Mouse (Mus musculus) testis, postnatal 10 days (tissue): ENCODE measurements at regions not wholly inside any gene's neighbourhood (a gene's known extent, or its start where the extent isn't known, plus 50 kb on each side); places are given as distances from the start of the nearest gene placed in this dataset.

ENCODE experiments used
- DNase-seq: peaks from one replicate; pipeline ENCODE4 v3.0.0; 2021; ENCODE audit warnings: low spot score

DNA sequence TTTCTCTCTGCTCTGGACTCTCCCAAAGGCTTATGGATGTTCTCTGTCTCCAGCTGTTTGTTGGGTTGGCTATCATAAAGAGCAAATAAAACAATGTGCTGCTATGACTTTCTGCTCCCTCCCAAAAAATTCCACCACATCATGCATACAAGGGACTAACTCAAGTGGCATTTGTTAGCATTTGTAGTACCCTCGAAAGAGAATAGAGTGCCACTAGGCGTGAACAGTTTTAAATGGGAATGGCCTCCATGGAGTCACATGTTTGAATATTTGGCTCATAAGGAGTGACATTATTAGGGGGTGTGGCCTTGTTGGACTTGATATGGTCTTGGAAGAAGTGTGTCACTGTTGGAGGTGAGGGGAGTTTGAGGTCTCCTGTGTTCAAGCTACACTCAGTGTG lies 86.5 kb upstream of the Serbp1 start:
- no peak for DNase-seq

DNA sequence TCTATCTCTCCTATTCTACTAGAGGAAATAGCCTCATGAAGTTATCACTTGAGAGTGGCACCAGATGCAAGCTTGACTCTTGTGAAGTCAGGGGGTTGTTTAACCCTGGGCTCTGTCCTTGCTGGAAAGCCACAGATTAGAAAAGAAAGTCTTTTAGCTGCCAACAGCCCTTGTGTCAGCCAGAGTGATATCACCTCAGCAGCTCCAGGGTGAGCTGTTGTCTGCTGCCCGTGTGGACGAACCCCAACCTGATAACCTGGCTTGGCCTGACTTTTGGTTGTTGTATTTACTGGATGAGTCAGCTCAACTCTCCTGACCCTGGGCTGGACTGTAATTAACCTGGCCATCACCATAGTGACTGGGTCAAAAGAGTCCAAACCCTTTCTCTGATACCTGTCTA lies 88.6 kb upstream of the Serbp1 start:
- no peak for DNase-seq

DNA sequence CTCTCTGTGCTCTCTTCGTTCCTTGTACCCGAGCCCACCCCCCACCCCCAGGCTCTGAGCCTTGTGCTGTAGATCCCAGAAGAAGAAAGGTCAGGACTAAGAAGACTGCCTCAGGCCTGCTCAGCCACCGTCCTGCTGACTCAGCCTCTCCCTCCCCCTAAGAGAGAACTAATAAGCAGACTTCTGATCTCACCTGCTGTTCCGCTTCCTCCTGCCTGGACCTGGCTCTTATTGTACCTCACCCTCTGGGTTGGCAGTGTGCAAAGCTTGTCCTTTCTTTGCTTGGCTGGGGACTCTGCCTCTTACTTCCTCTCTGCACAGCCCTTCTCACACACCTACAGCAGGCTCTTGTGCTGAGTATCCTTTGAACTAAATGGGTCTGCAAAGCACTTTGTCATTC lies 91.3 kb upstream of the Serbp1 start:
- no peak for DNase-seq

DNA sequence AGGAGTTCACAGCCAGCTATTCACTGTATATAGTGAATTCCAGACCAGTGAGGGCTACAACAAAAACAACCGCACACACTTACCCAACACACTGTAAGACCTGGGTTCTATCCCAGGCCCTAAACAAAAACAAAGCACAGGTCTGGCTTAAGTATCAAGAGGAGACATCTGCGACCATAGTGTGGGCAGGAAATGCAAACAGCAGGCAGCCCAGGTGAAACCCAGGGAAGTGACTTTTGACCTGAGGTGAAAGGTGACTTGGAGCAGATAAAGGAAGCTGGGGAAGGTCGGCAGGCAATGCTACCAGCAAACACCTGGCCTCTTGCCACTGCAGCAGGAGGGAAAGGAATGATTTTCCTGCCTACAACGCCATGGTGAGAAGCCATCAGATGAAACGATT lies 92.0 kb upstream of the Serbp1 start:
- DNase-seq, result no peak

DNA sequence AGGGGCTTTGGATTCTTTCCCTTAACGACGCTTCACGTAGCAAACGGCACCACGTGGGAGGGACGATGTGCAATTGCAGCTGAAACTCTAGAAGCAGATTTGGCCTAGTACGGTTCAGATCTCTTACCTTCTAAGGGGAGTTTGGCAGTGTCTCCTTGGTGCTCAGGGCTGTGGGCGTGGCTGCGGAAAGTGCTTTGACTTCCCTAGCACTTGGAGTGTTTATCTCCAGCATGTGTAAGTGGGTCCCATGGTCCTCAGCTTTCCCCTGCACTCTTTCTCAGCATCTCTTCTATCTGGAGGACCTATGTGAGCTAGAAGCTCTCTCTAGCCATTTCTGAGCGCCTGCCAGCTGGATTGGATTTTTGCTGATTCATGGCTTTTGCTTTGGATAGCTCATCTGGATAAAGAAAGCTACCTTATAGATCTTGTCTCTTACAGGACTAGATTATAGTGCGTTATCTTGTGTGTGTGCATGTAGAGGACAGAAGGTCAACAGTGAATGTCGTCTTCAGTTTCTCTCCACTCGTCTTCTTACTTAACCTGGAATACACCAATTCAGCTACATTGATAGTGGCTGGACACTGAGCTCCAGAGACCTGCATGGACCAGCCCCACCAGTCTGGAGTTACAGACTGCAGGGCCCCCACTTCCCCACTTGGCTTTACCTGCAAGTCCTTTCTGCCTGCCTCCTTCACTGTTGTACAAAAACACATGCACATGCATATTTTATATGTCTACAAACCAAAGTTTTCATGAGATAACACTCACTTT lies 92.8 kb upstream of the Serbp1 start:
- no peak for DNase-seq

DNA sequence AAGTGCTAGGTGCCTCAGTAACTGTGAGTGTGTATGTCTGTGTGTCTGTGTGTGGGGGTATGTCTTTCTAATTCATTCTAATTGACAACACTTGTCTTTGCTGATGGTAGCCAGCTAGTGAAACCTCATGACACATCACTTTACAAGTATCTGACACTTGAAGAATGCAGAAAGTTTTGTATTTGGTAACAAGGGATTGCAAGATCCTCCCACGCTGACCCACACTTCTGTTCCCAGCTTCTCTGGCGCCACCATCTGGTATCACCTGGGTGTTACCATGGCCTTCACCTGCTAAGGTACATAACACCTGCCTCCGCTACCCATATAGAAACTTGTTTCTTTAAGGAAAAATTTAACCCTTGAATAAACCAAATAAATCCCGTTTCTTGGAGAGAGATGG lies 95.8 kb upstream of the Serbp1 start:
- DNase-seq, result peak; percentile 82

DNA sequence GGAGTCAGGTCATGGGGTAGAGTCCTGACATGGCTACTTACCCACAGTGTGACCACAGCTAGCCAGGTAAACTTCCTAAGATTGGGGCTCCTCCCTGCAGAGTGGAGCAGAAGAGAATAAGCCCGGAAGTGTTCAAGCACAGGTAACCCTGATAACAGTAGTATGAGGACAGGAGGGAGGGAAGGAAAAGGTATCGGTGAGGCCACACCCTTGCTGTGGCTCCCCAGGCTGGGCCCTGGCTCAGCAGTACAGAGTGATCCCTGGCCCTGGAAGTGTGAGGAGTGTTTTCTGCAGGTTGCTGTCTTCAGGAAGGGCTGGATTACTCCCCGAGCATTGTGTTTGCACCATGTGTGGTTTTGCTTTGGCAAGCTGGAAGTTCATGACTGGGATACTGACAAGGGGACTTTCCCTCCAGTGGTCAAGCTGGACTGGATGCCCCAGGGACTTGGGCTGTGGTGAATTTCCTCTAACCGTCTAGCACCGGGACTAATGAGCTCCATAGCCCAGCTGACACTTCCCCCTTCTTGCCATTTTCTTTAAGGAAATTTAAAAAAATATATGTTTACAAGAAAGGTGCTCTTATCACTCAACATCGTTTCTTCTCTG lies 97.2 kb upstream of the Serbp1 start:
- DNase-seq, result no peak

DNA sequence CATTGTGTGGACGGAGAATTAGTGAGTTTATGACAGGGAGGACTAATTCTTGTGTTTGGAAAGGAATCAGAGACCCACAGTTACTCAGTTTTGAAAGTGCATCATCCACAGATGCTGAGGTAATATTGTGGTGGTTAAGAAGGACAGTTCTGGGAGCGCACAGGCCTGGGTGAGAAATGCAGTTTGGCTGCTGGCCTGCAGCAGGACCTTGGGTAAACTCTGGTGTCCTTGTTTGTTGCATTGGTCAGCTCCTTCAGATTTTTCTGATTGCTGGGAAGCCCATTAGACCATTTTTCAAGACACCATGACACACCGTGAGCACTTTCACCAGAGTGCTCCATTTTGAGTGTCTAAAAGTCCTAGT lies 99.0 kb upstream of the Serbp1 start:
- no peak for DNase-seq

DNA sequence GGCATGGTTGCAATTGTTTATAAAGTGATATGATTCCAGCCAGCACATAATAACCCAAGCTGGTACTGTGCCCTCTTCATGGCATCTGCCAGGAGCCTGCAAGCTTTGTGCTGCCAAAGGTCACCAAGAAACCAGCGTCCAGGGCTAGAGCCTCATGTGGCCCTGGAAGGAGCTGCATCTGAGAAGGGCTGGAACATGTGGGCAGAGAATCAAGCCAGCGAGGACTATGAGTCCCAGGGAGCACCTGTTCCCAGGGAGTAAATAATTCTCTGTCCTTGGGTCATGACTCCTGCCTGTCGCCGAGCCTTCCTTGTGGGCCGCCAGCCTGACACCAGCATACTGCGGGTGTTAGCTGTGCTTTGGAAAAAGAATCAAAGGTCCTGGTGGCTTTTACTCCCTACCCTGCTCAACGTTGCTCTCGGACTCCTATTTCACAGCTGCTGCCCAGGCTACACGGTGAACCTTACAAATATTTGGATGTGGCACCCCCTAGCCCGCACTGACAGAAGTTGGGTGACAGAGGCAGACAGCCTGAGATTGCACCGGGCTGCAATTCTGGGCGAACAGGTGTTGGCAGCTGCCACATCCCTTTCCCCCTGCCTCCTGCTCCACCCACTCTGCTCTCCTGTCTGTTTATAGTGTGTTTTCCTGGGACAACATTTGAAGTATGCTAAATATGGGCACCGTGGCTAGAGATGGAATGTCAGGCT lies 99.5 kb upstream of the Serbp1 start:
- DNase-seq, result no peak

DNA sequence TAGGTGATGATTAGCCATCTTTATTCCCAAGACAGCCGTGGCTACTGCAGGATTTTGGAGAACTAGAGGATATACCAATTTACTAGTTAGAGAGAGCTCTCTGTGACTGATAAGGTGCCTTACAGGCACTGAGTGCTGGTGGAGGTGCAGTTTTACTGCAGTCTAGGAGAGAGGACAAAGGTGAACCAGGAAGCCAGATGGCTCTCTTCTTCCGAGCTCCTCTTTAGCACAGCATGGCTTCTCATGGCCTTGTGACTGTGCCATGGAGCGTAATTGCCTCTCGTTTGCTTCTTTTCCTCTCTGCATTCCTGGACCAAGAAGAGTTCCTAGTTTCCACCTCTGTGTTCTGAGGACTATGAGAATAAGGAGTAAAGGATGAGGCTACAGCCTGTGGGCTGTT lies 100.2 kb upstream of the Gadd45a start:
- no peak for DNase-seq

DNA sequence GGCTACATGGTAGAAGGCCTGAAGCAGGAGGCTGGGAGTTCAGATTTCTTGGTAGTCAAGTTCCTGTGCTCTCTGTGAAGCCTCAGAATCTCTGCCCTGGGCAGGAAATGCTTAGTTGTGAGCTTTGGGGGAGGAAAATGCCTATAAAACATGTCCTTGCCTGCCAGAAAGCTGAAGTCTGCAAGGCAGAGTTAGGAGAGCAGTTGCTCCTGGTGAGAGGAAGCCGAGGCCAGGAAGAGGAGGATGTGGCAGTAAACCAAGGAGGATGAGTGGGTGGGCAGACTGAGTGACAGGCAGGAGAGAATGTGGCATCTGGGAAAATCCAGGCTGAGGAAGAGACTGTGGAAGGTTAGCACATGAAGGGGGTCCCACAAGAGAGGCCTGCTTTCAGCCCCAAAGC lies 97.7 kb upstream of the Gadd45a start:
- no peak for DNase-seq

DNA sequence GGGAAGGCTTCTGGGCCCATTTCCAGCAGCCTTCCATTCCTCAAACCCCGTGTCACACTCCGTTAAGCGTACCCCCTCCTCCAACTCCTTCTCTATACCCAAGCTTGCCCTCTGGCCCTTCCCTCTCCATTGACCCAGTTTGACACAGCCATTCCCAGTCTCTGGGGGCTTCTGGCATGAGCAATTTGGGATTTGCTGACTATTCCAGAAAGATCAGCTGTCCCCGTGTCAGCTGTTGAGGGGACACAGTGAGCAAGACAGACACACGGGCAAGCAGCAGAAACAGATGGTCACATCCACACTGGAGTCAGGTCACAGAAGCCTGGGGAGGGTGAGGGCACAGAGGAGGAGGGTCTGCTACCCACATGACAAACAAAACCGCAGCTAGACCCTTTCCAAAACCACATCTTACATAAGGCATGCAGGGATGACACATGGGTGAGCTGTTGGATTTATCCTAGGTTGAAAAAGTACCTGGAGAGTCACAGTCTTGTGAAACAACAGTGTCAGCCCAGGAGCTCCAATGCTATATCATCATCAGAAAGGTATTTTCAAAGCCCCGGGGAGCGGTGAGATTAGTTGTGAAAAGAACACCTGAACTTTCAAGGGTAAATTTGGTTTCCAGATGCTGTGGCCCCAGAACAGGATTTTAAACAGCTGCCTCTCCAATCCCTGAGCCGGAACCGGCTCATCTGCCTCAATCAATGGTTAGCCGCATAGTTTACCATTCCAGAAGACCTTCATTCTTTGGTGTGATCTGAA lies 93.5 kb upstream of the Gadd45a start:
- no peak for DNase-seq

DNA sequence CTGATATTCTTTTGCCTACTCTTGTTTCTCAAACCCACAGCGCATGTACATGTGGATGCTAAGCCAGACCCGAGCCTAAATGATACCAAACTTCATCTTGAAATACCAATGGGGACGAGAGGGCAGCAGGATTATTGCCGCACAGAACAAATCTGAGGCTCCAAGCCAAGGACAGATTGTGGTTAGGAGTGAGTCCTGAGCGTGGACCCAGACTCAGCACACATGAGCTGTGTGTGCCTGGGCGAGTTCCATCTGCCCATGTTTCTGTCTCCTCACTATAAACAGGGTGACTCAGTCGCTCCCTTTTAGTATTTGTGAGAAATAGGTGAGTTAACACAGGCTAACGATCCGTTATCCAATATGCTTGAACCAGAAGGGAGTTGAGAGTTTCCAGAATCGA lies 92.4 kb upstream of the Gadd45a start:
- DNase-seq, result no peak

DNA sequence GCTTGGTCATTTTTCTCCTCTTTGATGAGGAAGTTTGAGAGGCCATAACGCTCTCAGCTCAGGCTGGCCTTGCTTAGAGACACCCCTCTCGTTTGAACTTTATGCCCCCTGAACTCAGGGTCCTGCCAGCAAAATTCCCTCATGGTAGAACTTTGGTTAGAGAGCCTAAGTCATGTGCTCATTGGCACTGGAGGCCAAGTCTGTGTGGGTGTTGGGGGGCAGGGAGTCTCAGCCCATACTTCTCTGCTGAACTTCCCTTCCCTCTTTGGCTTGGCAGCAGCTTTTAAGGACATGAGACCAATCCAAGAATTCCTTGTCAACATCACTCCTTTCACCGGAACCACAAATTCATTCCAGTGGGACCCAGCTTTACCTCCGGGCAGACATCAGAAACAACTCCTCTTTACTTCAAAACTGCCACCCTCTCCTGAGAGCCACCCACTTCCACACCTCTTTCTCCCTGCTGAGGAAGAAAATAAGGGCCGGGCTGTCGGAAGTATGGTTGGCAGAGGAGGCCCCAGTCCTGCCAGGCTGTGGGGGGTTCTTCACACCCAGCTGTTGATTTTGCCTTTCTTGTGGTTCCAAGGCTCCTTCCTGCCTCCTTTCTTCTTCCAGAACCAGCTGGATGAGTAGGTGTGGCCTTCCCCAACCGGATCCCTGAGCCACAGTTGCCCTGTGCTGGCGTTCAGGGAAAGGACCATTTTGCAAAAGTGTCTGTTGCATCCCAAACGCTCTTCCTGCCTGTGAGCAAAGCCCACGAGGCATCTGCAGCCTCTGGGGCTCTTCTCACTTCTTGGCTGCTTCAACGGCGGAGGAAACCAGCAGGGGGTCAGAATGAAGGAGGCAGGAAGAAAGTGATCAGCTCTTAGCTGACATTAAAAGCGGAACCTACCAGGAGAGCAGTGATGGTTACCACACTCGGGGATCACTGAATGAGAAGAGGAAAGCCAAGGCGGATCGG lies 91.5 kb upstream of the Gadd45a start:
- DNase-seq, result no peak

DNA sequence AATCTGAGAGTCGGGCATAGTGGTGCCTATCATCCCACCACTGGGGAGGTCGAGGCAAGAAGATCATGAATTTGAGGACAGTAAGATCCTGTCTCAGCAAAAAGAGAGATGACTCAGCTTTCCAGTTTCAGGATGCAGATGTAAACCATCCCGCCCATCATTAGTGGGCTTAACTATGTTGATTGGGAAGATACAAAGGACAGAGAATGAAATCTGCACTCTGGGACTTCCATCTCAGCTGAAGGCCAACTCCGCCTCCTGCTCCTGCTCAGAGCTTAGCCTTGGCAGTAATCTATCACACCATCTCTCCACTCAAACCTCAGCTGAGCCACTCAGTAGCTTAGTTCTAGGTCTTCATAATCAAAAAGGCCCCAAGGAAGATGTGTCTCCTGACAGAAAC lies 90.5 kb upstream of the Gadd45a start:
- DNase-seq, result no peak

DNA sequence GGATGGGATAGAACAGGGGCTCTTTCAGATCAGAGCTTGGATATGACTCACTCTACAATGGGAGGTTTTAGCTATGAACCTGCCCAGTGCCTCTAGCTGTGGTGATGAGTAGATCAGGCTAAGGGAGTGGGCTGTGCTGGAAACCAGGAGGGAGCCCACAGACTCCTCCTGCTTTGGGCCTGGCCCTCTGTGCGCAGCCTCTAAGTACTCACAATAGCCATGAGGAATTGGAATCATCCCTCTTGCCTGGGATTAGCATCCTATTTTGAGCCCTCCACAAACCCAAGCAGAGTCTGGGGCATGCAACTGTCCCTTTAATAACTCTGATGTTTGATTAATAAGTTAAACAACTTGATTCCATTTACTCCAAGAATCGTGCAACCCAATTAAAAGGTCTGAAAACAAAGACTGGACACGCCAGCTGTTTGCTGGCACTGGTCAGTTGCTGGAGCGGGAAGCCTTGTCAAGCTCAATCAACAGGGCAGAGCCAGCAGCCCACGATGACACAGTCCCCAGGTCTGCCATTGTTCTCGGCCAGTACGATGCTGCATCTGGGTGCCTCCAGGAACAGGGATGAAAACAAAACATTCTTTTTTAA lies 88.6 kb upstream of the Gadd45a start:
- no peak for DNase-seq

DNA sequence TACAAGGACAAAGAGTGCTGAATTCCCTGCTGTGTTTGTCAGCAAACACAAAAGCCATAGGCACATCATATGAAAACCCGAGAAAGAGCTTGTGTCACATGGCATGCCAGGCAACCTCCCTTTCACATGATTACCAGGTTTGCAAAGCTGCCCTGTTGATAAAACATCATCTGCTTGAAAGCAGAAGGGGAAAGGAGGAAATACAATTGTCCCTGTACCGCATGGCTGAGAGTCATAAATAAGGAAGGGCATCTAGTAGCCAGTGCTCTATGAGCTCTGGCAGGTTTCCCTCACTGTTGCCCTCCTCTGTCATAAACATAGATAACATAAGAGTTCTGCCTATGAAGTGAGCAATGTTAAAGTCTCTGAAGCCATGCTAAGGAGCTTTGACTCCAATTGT lies 86.8 kb upstream of the Gadd45a start:
- DNase-seq, result no peak

DNA sequence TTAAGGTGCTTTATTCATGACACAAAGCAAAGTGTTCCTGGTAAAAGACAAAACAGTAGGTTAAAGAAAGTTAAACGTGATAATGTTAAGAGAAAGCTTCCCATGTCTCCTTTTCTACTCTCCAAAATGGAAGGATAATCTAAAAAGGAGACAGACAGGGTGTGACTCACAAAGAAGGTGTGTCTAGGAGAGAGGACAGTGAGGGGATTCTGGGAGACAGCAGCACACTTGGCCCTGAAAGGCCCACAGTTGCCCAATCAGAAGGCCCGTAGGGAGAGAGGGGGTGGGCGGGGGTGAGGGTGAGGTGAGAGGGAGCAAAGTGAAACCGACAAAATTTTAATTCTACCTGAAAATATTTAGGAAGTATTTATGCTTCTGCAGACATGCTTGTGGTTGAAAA lies 85.8 kb upstream of the Gadd45a start:
- DNase-seq, result no peak

DNA sequence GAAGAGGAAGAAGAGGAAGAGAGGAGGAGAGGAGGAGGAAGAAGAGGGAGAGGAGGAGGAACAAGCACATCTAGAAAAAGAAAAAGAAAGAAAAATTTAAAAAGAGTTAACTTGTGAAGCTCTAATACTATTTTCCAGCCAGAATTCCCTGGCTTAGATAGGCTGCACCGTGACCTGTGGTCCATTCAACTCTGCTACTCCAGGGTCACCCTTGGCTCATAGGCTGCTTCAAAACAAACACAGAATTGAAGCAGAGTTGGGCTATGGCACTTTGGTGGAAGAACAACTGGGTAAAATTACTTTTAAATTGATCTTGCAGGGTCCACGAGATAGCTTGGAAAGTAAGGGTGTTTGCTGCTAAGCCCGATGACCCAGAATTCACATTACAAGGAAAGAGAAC lies 79.0 kb upstream of the Gadd45a start:
- no peak for DNase-seq

DNA sequence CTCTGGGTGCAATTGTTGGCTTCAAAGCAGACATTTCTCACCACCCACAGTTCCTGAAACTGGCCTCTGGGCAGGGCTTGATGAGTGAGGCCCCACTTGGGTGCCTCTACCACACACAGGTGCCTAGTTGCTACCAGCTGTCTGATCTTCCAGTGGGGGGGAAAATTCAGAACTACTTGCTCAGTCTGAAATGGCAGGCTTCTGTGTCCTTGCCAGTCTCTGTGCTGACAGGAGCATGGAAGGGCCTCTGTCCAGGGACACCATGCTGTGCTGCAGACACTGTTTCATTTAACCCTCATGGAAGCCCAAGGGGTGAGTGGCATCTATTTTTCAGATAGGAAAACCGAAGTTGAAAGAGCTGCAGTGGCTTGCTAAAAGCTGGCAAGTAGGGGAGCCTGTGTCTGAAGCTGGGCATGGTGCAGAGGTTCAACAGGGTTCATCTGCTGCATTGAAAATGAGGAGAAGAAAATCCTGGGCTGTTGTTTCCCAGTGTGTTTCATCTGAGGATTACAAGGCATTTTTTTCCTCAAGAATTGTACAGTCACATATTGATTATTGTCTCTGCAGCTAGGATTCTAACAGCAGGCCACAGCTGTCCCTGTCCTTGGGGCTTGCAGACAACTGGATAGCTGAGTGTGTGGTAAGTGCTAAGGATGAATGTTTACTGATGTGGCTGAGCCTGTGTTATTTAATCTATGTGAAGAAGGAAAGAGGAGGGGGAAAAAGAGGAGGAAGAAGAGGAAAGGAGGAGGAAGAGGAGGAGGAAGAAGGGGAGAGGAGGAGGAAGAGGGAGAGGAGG lies 78.4 kb upstream of the Gadd45a start:
- no peak for DNase-seq
